ENCODE assay signal across 8 mouse cellular contexts in genomic region chr12:108494011-108494541, GRCm38 (mm10).
DNase-seq lines count a peak whose midpoint lies in the region; ATAC-seq and TF ChIP-seq lines count a peak whose summit lies in the region.

No protein-coding gene starts in this region.

- TF ChIP-seq CTCF in E14TG2a.4 (conservative IDR thresholded peaks at IDR 0.05; ENCODE audit: low read length), result peak; percentile 86

- no peaks in the 10 kb centered on the region for H3K36me3 ChIP-seq in E14TG2a.4 (ENCODE audit: insufficient read depth, low read length)
- H3K36me3 ChIP-seq in heart, embryonic 15.5 days, result no peaks in the 10 kb centered on the region
- no peaks in the 10 kb centered on the region for H3K36me3 ChIP-seq in kidney, embryonic 16.5 days (ENCODE audit: insufficient read depth, low read length)
- H3K36me3 ChIP-seq in lung, embryonic 16.5 days (ENCODE audit: control insufficient read depth, insufficient read depth, low read length), result no peaks in the 10 kb centered on the region

- H3K4me3 ChIP-seq in E14TG2a.4 (replicated peaks; ENCODE audit: low read length), result no peak overlapping the region
- no peak overlapping the region for H3K4me3 ChIP-seq in heart, embryonic 15.5 days
- H3K4me3 ChIP-seq in kidney, embryonic 16.5 days (ENCODE audit: low read length), result no peak overlapping the region
- no peak overlapping the region for H3K4me3 ChIP-seq in lung, embryonic 16.5 days (ENCODE audit: low read length)

- DNase-seq in 3134 (ENCODE audit: extremely low read depth, insufficient read length, low spot score), result peak; percentile 30
- DNase-seq in cerebellum, postnatal 10 days, result peak; percentile 72 to 83
- peak; percentile 64 to 69 for DNase-seq in right cerebral cortex, adult 2 months (ENCODE audit: low spot score in 2 of 2)
- DNase-seq in spleen, postnatal 4 days (ENCODE audit: low spot score in 2 of 2), result no peak

- peaks cover 17% of the 10 kb centered on the region; the same call in 1 of the 2 replicates for H3K4me1 ChIP-seq in E14TG2a.4 (replicated peaks; ENCODE audit: low read depth, low read length)
- peaks cover 19% of the 10 kb centered on the region for H3K4me1 ChIP-seq in heart, embryonic 15.5 days (replicated peaks)
- H3K4me1 ChIP-seq in kidney, embryonic 16.5 days (ENCODE audit: insufficient read depth, low read length), result peaks cover 29% of the 10 kb centered on the region
- peaks cover 32% of the 10 kb centered on the region for H3K4me1 ChIP-seq in lung, embryonic 16.5 days (replicated peaks; ENCODE audit: control insufficient read depth, insufficient read depth, low read length)

- peaks cover 13% of the 10 kb centered on the region; the same call in 1 of the 2 replicates for H3K27me3 ChIP-seq in E14TG2a.4 (ENCODE audit: insufficient read depth, low read length)
- no peaks in the 10 kb centered on the region for H3K27me3 ChIP-seq in heart, embryonic 15.5 days
- H3K27me3 ChIP-seq in kidney, embryonic 16.5 days (ENCODE audit: insufficient read depth, low read length), result no peaks in the 10 kb centered on the region
- no peaks in the 10 kb centered on the region for H3K27me3 ChIP-seq in lung, embryonic 16.5 days (ENCODE audit: control insufficient read depth, insufficient read depth, low read depth, low read length)

- 19% methylated on average over 4 of the region's 4 CpGs for WGBS in heart, embryonic 15.5 days
- 23% methylated on average over 4 of the region's 4 CpGs for WGBS in kidney, embryonic 16.5 days
- WGBS in lung, embryonic 16.5 days, result 18% methylated on average over 4 of the region's 4 CpGs

- peak; percentile 38; the same call in 1 of the 2 replicates for ATAC-seq in heart, embryonic 15.5 days (replicated peaks; ENCODE audit: insufficient number of reproducible peaks, insufficient read depth, low FRiP score, low read depth)
- ATAC-seq in kidney, embryonic 16.5 days (ENCODE audit: low FRiP score, low TSS enrichment), result peak; percentile 50; the same call in 1 of the 2 replicates
- peak; percentile 63 for ATAC-seq in lung, embryonic 16.5 days (ENCODE audit: low read depth)

- H3K27ac ChIP-seq in heart, embryonic 15.5 days, result peak overlapping the region; percentile 13; the same call in 1 of the 2 replicates
- H3K27ac ChIP-seq in kidney, embryonic 16.5 days (ENCODE audit: low read length), result peak overlapping the region; percentile 73
- peak overlapping the region; percentile 47 for H3K27ac ChIP-seq in lung, embryonic 16.5 days (ENCODE audit: low read length)

- H3K9me3 ChIP-seq in E14TG2a.4 (ENCODE audit: low read length), result no peaks in the 10 kb centered on the region
- no peaks in the 10 kb centered on the region for H3K9me3 ChIP-seq in heart, embryonic 15.5 days (replicated peaks)
- H3K9me3 ChIP-seq in kidney, embryonic 16.5 days (ENCODE audit: low read length), result no peaks in the 10 kb centered on the region
- no peaks in the 10 kb centered on the region for H3K9me3 ChIP-seq in lung, embryonic 16.5 days (ENCODE audit: control insufficient read depth, low read length)

- no peak overlapping the region for H3K9ac ChIP-seq in heart, embryonic 15.5 days
- 0 out of 2 replicates have a peak overlapping the region, but pooled peaks have one; percentile 14 for H3K9ac ChIP-seq in kidney, embryonic 16.5 days (replicated peaks; ENCODE audit: low read length)
- H3K9ac ChIP-seq in lung, embryonic 16.5 days (ENCODE audit: low read length), result no peak overlapping the region

- H3K4me2 ChIP-seq in heart, embryonic 15.5 days, result no peak overlapping the region
- H3K4me2 ChIP-seq in kidney, embryonic 16.5 days (replicated peaks; ENCODE audit: low read depth, low read length), result 0 out of 2 replicates have a peak overlapping the region, but pooled peaks have one; percentile 7
- no peak overlapping the region for H3K4me2 ChIP-seq in lung, embryonic 16.5 days (ENCODE audit: low read depth, low read length)

Comparison
In these comparisons a context has a peak if more than half of its experiments do, and no peak if none do; other contexts are left out.
1. DNase-seq: peak in 3134 (single experiment), cerebellum, postnatal 10 days (2 of 2) and right cerebral cortex, adult 2 months (2 of 2); none in spleen, postnatal 4 days (0 of 2).
2. H3K27ac ChIP-seq: peak in every context shown above with its lines; median percentile 73 in kidney, embryonic 16.5 days; 47 in lung, embryonic 16.5 days; 13 in heart, embryonic 15.5 days.
3. Peak in every context shown above with its lines, with median percentiles within 50 percentile points of each other: ATAC-seq.